Mouse (Mus musculus): ENCODE measurements around the gene Folr1.

Folr1 gene

DNA sequence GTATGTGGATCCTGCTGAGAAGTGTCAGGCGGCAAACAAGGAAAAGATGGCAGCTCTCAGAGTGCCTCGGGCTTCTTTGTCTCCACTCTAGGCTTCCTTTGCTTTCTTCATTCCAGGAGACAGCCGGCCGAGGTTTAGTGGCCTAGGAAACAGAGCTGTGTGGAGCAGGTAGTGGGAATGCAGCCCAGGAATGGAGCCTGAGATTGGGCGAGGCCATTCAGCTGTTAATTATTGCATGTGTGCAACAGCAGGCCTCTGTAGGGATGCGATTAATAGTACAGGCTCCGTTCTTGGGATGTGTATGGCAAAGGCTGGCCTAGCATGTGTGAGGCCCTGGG, 1.5 kb downstream of the Folr1 start:
- in situ Hi-C loops (cut with MboI; ENCODE audit: unreplicated experiment in 2 of 2): loop anchor here in 1 of 2 experiments (25.0 kb wide), 1 partner anchor 207 kb away; the partner anchor contains the start of gene Clpb

DNA sequence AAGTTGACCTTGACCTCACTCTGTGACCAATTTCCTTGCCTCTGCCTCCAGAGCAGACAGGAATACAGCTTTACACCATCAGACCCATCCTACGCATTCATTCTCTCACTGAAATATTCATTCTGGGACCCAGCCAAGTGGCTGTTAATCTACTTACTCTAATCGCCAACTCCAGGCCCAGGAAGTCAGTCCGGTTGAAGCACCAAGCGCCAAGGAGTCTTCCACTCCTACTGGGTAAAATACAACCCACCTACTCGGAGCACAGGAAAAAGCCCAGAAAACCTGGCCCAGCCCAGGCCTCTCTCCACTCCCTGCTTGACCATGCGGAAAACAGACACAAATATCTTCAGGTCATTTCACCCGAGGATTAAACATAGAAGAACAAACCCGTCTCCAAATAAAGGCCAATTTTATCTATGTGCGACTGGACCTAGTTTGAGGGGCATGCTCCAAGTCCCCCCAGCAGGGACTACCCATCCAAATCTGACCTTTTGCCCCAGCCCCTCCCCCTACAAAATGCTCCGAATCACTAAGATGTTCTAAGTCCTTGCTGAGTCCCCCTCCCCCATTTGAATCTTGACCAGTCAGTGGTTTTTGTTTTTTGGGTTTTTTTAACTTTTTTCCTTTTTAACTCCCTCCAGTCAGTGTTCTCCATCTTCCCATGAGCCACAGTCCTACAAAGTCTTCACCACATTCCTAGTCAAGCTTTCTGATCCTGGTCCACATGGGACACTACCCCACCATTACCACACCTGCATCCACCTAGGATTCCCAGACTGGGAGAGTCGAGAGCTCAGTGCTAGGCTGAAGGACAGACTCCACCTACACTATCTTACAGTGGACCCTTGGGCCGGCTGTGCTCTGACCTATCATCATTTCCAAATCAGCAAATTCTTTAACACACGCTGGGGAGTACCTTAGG, 2.1 kb downstream of the Folr1 start:
- in situ Hi-C loops (cut with MboI; ENCODE audit: unreplicated experiment in 2 of 2): loop anchor here in 1 of 2 experiments (25.0 kb wide), 1 partner anchor 206 kb away; the partner anchor contains the start of gene Clpb

DNA sequence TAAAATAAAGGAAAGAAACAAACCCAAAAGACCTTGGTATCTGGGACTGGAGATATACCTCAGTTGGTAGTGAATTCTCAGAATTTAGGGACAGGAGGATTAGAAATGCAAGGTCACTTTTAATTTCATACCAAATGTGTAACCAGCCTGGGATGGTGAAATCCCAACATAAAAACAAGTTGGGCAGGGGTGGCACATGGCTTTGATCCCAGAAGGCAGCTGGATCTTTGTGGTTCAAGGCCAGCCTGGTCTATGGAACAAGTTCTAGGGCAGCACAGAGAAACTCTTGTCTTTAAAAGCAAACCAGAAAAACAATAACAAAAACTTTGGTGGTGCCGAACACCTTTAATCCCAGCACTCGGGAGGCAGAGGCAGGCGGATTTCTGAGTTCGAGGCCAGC, 3.1 kb downstream of the Folr1 start:
- in situ Hi-C loops (cut with MboI; ENCODE audit: unreplicated experiment in 2 of 2): loop anchor here in 1 of 2 experiments (25.0 kb wide), 1 partner anchor 205 kb away; the partner anchor contains the start of gene Clpb

DNA sequence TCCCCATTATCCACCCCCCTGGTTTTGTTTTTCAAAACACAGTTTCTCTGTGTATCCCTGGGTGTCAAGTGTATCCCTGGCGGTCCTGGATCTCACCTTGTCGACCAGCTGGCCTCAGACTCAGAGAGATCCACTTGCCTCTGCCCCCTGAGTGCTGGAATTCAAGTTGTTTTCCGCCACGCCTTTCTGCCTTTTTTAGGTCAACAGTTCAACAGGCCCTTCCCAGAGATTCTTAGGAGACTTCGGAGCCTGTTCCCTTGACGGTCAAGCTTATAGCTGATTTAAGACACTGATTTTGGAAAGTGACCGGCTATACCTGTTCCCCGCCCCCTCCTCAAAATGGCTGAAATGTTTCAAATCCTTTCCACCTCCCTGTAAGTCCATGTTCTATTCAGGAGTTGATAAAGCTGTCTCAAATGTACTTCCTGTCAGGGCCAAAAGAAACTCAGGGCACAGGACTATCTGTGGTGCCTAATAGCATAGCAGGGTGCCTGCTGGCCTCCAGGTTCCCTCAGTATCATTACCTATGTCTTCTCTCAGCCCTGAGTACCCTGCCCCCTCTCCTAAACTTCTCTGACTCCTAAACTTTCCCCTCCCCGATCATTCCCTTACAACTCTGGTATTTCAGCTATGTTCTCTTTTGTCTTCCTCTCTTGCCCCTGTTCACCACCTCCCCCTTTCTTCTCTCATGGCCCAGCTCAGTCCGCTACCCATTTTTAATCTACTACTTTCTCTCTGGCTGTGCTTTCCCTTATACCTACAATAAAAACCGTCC, 3.9 kb downstream of the Folr1 start:
- in situ Hi-C loops (cut with MboI; ENCODE audit: unreplicated experiment in 2 of 2): loop anchor here in 1 of 2 experiments (25.0 kb wide), 1 partner anchor 204 kb away; the partner anchor contains the start of gene Clpb

DNA sequence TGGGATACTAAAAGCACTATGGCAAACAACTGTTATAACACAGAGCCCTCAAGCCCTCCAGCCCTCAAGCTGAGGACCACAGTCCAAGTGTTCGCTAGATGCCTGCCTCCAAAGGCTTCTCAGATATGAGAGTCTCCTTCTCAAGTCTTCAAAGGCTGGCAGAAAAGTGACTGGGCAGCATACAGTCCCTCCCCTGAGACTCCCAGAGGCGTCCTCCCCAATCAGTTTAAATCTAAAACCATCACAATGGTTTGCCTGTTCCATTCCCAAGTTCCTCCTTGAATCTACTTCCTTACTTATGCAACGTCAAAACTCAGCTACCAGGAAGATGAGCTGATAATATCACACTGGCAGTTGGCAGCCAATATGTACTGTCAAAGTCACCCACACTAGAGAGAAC, 7.2 kb downstream of the Folr1 start, which contains the start of gene Anapc15:
Gene Anapc15, plus strand, starts transcription at position 301 of the 400 bp plus-strand sequence.
- in situ Hi-C loops (cut with MboI; ENCODE audit: unreplicated experiment in 2 of 2): loop anchor here in 1 of 2 experiments (25.0 kb wide), 1 partner anchor 201 kb away; the partner anchor contains the start of gene Clpb

DNA sequence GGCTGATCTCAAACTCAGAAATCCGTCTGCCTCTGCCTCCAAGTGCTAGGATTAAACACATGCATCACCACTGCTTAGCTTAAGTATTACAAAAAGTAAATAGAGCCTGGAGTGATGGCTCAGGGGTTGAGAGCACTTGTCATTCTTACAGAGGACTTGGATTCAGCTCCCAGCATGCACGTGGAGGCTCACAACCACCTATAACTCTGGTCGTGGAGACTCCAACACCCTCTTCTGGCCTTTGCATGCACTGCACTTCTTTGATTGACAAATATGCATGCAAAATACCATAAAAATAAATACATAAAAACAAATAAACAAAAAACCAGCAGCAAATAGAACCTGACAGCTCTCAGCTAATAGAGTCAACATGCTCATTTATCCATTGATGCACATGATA, 8.3 kb downstream of the Folr1 start:
- in situ Hi-C loops (cut with MboI; ENCODE audit: unreplicated experiment in 2 of 2): loop anchor here in 1 of 2 experiments (25.0 kb wide), 1 partner anchor 200 kb away; the partner anchor contains the start of gene Clpb

DNA sequence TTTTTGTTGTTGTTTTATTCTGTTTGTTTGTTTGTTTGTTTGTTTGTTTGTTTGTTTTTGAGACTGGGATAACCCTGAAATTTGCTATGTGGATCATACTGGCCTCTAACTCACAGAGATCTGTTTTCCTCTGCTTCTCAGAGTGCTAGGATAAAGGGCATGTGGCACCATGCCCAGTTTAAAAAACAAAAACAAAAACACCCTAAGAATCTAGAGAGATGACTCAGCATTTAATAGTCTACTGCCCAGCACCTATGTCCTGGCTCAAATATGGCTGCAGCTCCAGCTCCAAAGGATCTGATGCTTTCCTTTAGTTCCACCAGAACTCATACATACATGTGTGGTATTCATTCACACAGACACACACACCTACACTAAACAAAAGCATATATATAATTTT, 9.6 kb downstream of the Folr1 start:
- in situ Hi-C loops (cut with MboI; ENCODE audit: unreplicated experiment in 2 of 2): loop anchor here in 1 of 2 experiments (25.0 kb wide), 1 partner anchor 199 kb away; the partner anchor contains the start of gene Clpb

DNA sequence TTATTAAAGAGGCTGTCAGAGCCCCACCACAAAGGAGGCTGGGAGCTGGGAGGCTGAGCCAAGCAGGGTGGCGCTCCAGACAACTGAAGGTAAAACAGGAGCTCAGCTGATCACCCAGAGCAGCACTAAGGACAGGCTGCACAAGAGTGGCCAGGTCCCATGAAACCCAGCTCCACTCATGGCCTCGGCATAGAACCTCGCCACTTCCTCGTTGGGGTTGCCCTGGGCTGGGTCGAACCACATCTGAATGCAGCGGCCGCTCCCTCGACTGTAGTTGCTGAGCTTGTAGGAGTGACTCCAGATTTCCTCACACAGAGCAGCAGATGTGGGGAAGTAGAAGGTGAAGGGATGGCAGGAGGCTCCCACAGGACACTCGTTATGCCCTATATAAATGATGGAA, 12.2 kb downstream of the Folr1 start:
- in situ Hi-C loops (cut with MboI; ENCODE audit: unreplicated experiment in 2 of 2): loop anchor here in 1 of 2 experiments (25.0 kb wide), 1 partner anchor 196 kb away; the partner anchor contains the start of gene Clpb

DNA sequence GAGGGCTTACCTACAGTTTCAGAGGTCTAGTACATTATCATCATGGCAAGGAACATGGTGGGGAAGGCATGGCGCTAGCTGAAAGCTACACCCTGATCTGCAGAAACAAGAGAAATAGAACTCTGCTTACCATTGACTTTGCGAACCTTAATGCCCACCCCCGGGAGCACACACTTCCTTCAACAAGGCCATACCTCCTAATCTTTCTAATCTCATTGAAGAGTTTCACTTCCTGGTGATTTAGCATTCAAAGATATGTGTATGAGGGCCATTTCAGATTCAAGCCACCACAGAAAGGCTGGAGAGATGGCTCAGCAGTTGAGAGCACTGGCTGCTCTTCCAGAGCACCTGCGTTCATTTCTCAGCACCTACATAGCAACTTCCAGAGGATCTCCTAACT, 13.5 kb downstream of the Folr1 start, which contains the start of gene Folr2:
Gene Folr2, minus strand, starts transcription at position 101 of the 400 bp plus-strand sequence.
- in situ Hi-C loops (cut with MboI; ENCODE audit: unreplicated experiment in 2 of 2): loop anchor here in 1 of 2 experiments (25.0 kb wide), 1 partner anchor 195 kb away; the partner anchor contains the start of gene Clpb

DNA sequence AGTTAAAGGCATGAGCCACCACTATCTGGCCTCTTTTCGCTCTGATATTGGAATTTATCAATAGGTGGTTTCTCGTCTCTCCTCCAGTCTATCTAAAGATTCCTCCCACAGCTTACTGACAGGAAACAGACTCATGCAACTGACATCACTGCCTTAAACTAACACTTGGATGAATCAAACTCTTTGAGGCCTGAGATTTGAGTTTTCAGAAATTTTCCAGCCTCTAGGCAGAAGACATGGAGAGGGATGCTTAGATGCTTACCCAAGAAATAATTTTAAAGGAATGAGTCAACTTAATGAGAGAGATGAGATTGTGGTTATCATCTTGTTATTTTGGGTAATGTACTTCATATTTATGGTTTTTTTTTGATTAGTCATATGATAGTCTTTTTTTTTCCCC, 16.8 kb downstream of the Folr1 start:
- in situ Hi-C loops (cut with MboI; ENCODE audit: unreplicated experiment in 2 of 2): loop anchor here (5.0 to 25.0 kb wide), 2 partner anchors 177 to 192 kb away; partner anchors contain the start of gene Clpb (in 1 of the 2)

DNA sequence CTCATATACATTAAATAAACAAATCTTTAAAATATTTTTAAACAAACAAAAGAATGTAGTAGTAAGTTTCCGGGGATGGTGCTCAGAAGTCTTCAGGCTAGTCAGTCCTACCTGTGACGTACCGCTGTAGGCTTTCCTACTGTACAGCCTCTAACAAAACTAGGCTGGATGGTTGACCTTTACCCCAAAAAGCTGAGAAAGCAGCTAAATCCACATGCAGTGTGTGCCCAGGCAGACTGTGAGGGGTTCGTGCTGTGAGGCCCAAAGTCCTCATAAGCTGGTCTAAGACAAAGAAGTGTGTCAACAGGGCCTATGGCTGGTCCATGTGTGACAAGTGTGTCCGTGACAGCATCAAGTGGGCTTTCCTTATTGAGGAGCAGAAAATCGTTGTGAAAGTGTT, 17.7 kb downstream of the Folr1 start:
- in situ Hi-C loops (cut with MboI; ENCODE audit: unreplicated experiment in 2 of 2): loop anchor here (5.0 to 25.0 kb wide), 2 partner anchors 176 to 191 kb away; partner anchors contain the start of gene Clpb (in 1 of the 2)

DNA sequence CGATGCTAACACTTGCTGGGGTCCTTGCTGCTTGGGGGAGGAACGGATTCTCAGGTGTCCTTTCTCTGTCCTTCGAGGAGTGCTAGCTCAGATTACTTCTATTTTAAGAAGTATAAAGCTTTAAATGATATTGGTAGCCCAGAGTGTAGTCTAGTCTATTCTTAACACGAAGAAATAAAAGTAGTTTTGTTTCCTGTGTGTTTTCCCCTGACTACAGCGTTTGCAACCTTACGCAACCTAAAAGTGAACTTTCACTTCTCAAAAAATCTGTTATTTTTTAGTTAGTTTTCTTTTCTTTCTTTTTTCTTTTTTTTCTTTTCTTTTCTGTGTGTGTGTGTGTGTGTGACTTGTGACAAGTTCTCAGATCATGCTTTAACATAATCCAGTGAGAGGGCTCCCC, 18.9 kb downstream of the Folr1 start:
- in situ Hi-C loops (cut with MboI; ENCODE audit: unreplicated experiment in 2 of 2): loop anchor here (5.0 to 25.0 kb wide), 2 partner anchors 174 to 189 kb away; partner anchors contain the start of gene Clpb (in 1 of the 2)

DNA sequence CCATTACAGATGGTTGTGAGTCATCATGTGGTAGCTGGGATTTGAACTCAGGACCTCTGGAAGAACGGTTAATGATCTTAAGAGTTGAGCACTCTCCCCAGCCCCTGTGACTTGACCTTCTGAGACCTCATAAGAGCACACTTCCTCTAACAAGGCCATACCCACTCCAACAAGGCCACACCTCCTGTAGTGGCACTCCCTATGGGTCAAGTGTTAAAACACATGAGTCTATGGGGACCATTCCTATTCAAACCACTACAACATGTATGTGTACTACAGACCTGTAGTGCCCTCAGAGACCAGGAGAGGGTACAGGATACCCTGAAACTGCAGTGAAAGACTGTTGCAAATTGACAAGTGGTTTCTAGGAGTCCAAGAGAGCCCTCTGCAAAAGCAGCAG, 22.7 kb downstream of the Folr1 start:
- in situ Hi-C loops (cut with MboI; ENCODE audit: unreplicated experiment in 2 of 2): no loop called here

DNA sequence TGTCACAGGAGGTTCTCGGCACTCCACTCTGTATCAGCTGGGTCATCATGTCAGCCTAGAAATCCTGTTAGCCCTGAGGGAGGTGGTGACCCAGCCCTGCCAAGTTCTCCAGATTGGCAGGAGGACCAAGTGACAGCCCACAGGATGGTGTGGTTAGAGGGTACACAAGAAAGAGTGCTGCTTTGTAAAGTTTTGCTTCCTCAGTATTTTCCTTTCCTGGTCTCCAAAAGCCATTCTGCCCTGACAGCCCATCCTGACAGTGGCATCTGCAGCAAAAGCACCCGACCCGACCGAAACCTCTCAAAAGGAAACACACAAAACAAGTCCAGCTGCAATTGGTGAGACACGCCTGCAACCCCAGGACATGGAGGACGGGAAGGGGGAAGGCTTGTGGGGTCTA, 26.4 kb downstream of the Folr1 start:
- in situ Hi-C loops (cut with MboI; ENCODE audit: unreplicated experiment in 2 of 2): no loop called here

DNA sequence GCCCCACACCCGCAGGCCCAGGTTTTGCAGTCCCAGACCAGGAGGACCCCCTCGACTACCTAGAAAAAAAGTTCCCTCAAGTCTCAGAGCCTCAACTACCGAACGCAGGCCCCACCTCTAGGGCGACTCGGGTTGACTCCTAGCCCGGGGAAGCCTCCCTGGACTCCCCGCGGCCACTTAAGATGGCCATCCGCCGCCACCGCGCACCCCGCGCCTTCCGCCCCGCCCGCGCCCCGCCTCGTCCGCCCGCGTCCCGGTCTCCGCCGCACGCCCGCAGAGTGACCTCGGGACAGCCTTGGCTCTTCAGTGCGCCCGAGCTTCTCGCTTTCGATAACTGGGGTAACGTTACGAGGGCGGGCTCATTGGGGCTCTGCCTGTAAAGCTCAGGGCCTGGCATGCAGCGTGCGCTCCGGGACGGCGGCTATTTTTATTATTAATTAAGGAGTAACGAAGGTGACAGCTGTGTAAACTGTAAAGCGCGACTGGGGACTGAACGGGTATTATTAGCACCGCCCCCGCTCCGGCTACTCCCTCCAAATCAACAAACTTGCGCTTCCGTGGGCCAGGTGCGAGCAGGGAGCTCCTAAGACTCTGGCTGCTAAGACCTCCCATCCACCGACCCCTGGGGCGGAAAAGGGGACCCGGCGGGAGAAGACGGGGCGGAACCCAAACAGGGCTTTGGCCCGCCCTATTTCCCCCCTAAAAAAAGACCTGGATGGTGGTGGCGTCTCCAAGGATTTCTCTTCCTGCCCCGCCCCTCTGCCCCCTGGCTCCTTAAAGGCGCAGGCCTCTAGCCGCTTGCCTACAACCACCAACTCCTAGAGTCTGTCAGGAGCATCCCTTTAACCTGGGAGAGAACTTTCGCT, 32.7 kb downstream of the Folr1 start, which contains the start of gene Inppl1:
Gene Inppl1, minus strand, starts transcription at position 624 of the 866 bp plus-strand sequence.
- in situ Hi-C loops (cut with MboI; ENCODE audit: unreplicated experiment in 2 of 2): no loop called here

DNA sequence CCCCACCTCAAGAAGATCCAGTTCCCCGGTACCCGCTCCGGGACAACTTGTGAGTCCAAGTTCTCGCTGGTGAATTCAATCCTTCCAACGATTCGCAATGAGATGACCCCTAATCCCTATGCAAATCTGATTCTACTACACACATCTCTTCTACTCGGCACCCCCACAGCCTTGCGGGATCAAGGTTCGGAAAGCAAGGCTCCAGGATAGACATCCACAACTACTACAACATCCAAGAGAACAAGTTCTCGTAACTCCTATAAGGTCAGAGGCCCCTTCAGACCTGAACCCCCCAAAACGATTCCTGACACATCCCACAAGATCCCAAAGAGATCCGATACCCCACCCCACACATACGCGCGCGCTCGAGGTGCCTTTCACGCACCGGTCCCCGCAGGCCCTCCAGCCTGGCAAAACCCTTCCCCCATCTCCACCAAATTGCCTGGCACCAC, 33.4 kb downstream of the Folr1 start:
- in situ Hi-C loops (cut with MboI; ENCODE audit: unreplicated experiment in 2 of 2): no loop called here

DNA sequence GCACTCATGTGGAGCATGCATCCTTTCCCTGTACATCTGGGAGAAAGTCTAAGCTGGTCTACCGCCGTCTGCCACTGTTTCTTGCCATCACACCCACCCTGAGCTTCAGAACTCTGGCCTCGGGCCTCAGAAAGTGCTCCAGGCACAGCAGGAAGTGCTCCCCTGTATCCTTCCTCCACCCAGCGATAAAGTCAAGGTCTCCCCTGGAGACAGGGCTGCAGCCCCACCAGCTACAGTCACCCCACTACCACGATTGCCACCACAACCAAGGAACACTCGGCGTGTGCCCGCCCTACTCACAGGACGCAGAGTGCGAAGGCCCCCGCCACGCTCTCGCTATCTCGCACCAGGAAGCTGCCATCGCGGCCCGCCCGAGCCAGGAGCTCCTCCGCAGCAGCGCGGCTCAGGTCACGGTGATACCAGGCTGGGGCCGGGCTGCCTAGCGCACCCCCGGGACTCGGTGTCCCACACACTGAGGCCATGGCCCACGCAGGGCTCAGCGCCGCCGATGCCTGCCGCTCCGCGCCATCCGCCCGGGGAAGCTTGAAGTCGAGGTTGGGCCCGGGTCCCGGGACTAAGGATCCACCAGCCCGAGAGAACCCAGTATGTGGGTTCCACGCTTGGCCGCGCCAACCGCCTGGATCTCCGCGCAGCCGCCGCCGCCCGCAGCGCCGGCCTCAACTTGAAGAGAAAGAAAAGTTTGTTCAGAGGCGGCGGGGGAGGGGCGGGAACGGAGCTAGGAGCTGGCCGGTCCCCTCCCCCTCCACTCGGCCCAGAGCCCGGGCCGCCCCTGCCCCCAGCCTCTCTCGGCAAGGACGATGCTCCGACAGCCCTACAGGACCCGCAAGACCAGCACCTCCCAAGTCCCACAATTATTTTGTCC, 34.1 kb downstream of the Folr1 start:
- in situ Hi-C loops (cut with MboI; ENCODE audit: unreplicated experiment in 2 of 2): no loop called here

DNA sequence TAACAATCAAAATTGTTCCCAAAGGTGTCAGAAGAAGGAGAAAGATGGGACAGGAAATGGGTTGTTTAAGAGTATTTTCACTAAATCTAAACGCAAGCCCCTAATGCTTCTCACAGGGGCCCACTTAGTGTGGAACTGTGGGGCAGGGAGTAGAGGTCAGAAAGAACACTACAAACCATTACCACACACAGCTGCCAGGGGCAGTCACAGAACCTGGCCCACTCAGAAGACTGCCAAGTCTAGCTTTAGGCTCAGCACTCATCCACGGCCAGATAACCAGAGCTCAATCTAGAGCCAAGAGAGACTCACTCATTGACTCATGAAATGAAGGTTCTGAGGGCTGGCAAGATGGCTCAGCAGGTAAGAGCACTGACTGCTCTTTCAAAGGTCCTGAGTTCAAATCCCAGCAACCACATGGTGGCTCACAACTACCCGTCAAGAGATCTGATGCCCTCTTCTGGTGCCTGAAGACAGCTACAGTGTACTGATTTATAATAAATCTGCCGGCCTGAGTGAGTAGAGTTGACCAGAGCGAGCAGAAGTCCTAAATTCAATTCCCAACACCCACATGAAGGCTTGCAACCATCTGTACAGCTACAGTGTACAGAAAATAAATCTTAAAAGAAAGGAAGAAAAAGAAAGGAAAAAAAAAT, 35.0 kb downstream of the Folr1 start:
- in situ Hi-C loops (cut with MboI; ENCODE audit: unreplicated experiment in 2 of 2): no loop called here

Measured in v-Abl transformed pro-B cells (cell line).